Mouse (Mus musculus): Measurements from ENCODE around the gene Gm10762.

Gene Gm10762

GRCm38 (mm10) chr2:128967661-128968441, at the start of gene Gm10762:
Gene Gm10762 (minus strand): TSS chr2:128967725.
- peak; percentile 86 for DNase-seq (ENCODE audit: low read depth, low spot score)

GRCm38 (mm10) chr2:129008867-129009266, 41.3 kb upstream of the Gm10762 start:
- peak; percentile 19 for DNase-seq (ENCODE audit: low read depth, low spot score)

- DNase-seq (ENCODE audit: low read depth, low spot score): no peak
Observed at GRCm38 (mm10) chr2:129006194-129006749, 38.7 kb upstream of the Gm10762 start.

GRCm38 (mm10) chr2:129004872-129005271, 37.3 kb upstream of the Gm10762 start:
- no peak for DNase-seq (ENCODE audit: low read depth, low spot score)

- DNase-seq (ENCODE audit: low read depth, low spot score): no peak
Observed at GRCm38 (mm10) chr2:128984746-128985145, 17.2 kb upstream of the Gm10762 start.

- no peak for DNase-seq (ENCODE audit: low read depth, low spot score)
Observed at GRCm38 (mm10) chr2:128975572-128975971, 8.0 kb upstream of the Gm10762 start.

- DNase-seq (ENCODE audit: low read depth, low spot score): no peak
Observed at GRCm38 (mm10) chr2:128972301-128972700, 4.8 kb upstream of the Gm10762 start.

GRCm38 (mm10) chr2:128968475-128969083, 1.1 kb upstream of the Gm10762 start:
- DNase-seq (ENCODE audit: low read depth, low spot score): peak; percentile 17

GRCm38 (mm10) chr2:128966641-128967580, 614 bp downstream of the Gm10762 start, which contains the start of gene Zc3h6:
Gene Zc3h6 (plus strand): TSS chr2:128967402.
- DNase-seq (ENCODE audit: low read depth, low spot score): peak; percentile 99

- DNase-seq (ENCODE audit: low read depth, low spot score): no peak
Observed at GRCm38 (mm10) chr2:128966236-128966635, 1.3 kb downstream of the Gm10762 start.

GRCm38 (mm10) chr2:128965505-128966105, 1.9 kb downstream of the Gm10762 start:
- peak; percentile 22 for DNase-seq (ENCODE audit: low read depth, low spot score)

GRCm38 (mm10) chr2:128954186-128954585, 13.3 kb downstream of the Gm10762 start:
- DNase-seq (ENCODE audit: low read depth, low spot score): no peak

- peak; percentile 68 for DNase-seq (ENCODE audit: low read depth, low spot score)
Observed at GRCm38 (mm10) chr2:128947962-128948588, 19.4 kb downstream of the Gm10762 start.

GRCm38 (mm10) chr2:128943538-128944528, 23.7 kb downstream of the Gm10762 start, which contains the start of gene Zc3h8:
Gene Zc3h8 (minus strand): TSS chr2:128944077.
- peak; percentile 98 for DNase-seq (ENCODE audit: low read depth, low spot score)

- no peak for DNase-seq (ENCODE audit: low read depth, low spot score)
Observed at GRCm38 (mm10) chr2:128936256-128936655, 31.3 kb downstream of the Gm10762 start.

- DNase-seq (ENCODE audit: low read depth, low spot score): no peak
Observed at GRCm38 (mm10) chr2:128930704-128931103, 36.8 kb downstream of the Gm10762 start.

GRCm38 (mm10) chr2:128928446-128928845, 39.1 kb downstream of the Gm10762 start:
- DNase-seq (ENCODE audit: low read depth, low spot score): no peak

- DNase-seq (ENCODE audit: low read depth, low spot score): no peak
Observed at GRCm38 (mm10) chr2:128924799-128925198, 42.7 kb downstream of the Gm10762 start.

Measured in A20 (cell line).